Mouse (Mus musculus) CH12.LX (cell line): ENCODE measurements at regions not wholly inside any gene's neighbourhood (a gene's known extent, or its start where the extent isn't known, plus 50 kb on each side); places are given as distances from the start of the nearest gene placed in this dataset.

Source experiments
- DNase-seq: peaks from one replicate; pipeline ENCODE4 v3.0.0-alpha.2; 2013; ENCODE audit errors: extremely low read depth
- H3K27ac ChIP-seq: 2 replicates; pipeline ENCODE4 v1.5.1; 2012; ENCODE audit warnings: low read depth, mild to moderate bottlenecking, control low read depth, moderate library complexity; ENCODE audit not compliant: insufficient read depth
- H3K27me3 ChIP-seq: replicated peaks from 2 replicates; pipeline ENCODE3; 2012; ENCODE audit warnings: inconsistent platforms
- H3K36me3 ChIP-seq, 2 experiments: replicated peaks in 1 of 2; 2 replicates each; pipeline versions ENCODE3 to v1.6.1; 2012; ENCODE audit warnings: inconsistent platforms in 1 of 2, low read length in 1 of 2, mild to moderate bottlenecking in 1 of 2, mixed read lengths in 1 of 2, moderate library complexity in 1 of 2; ENCODE audit not compliant: control insufficient read depth in 1 of 2, insufficient read depth in 1 of 2
- H3K4me1 ChIP-seq, 2 experiments: 2 replicates each; pipeline ENCODE4 v1.6.1; 2012; ENCODE audit warnings: inconsistent platforms in 1 of 2, moderate library complexity in 1 of 2; ENCODE audit not compliant: insufficient read depth in 2 of 2, control insufficient read depth in 1 of 2
- H3K4me2 ChIP-seq: 2 replicates; pipeline ENCODE4 v1.6.1; 2012; ENCODE audit warnings: low read depth, mild to moderate bottlenecking, control low read depth; ENCODE audit not compliant: poor library complexity, insufficient read depth, severe bottlenecking
- H3K4me3 ChIP-seq, 3 experiments: fragments of 150-350 bp in 1 of 3; sonication (generic) in 1 of 3; replicated peaks in 1 of 3; 2 replicates each; pipeline versions ENCODE3 to v1.5.1; 2011 to 2012; ENCODE audit warnings: low read depth in 2 of 3, low read length in 2 of 3, mild to moderate bottlenecking in 2 of 3, moderate library complexity in 2 of 3, control low read depth in 1 of 3, improper control_type of control experiment in 1 of 3, inconsistent platforms in 1 of 3, mixed read lengths in 1 of 3; ENCODE audit not compliant: poor library complexity in 1 of 3
- H3K79me2 ChIP-seq: replicated peaks from 2 replicates; pipeline ENCODE4 v1.6.1; 2012; ENCODE audit warnings: mild to moderate bottlenecking, moderate library complexity; ENCODE audit not compliant: control insufficient read depth, poor library complexity, insufficient read depth, severe bottlenecking; ENCODE audit errors: extremely low read depth
- H3K9ac ChIP-seq: 2 replicates; pipeline ENCODE4 v1.6.1; 2012; ENCODE audit warnings: low read depth, mild to moderate bottlenecking, control low read depth, moderate library complexity; ENCODE audit not compliant: insufficient read depth
- H3K9me3 ChIP-seq: replicated peaks from 2 replicates; pipeline ENCODE3; 2012; ENCODE audit warnings: low read length, inconsistent platforms, mixed read lengths
- BHLHE40 ChIP-seq: IDR thresholded peaks from 2 replicates; pipeline ENCODE4 v1.6.1; 2011; ENCODE audit warnings: mild to moderate bottlenecking, low read depth, low read length, improper control_type of control experiment
- CHD1 ChIP-seq: IDR thresholded peaks from 2 replicates; pipeline ENCODE4 v1.6.1; 2012; ENCODE audit warnings: low read depth, low read length, improper control_type of control experiment, inconsistent platforms
- CHD2 ChIP-seq: IDR thresholded peaks from 2 replicates; pipeline ENCODE4 v1.6.1; 2011; ENCODE audit warnings: low read length, improper control_type of control experiment
- CTCF ChIP-seq, 2 experiments: IDR thresholded peaks in 1 of 2; conservative IDR thresholded peaks in 1 of 2; 2 replicates each; pipeline ENCODE4 v1.5.1; 2011 to 2012; ENCODE audit warnings: low read depth in 2 of 2, low read length in 2 of 2, improper control_type of control experiment in 1 of 2, inconsistent platforms in 1 of 2, mild to moderate bottlenecking in 1 of 2, moderate library complexity in 1 of 2
- ELF1 ChIP-seq: IDR thresholded peaks from 2 replicates; pipeline ENCODE4 v1.6.1; 2014; ENCODE audit warnings: low read depth, mild to moderate bottlenecking, inconsistent platforms, low read length, improper control_type of control experiment
- EP300 ChIP-seq: IDR thresholded peaks from 2 replicates; pipeline ENCODE4 v1.6.1; 2011; ENCODE audit warnings: low read length, improper control_type of control experiment
- ETS1 ChIP-seq: conservative IDR thresholded peaks from 2 replicates; pipeline ENCODE4 v1.6.1; 2012; ENCODE audit warnings: low read depth, mild to moderate bottlenecking, inconsistent platforms, low read length, improper control_type of control experiment, moderate library complexity
- GABPA ChIP-seq: IDR thresholded peaks from 2 replicates; pipeline ENCODE4 v1.6.1; 2012; ENCODE audit warnings: low read depth, low read length, improper control_type of control experiment, inconsistent platforms; ENCODE audit not compliant: insufficient replicate concordance
- HCFC1 ChIP-seq: IDR thresholded peaks from 2 replicates; pipeline ENCODE4 v1.6.1; 2012; ENCODE audit warnings: low read depth, mild to moderate bottlenecking, inconsistent platforms, low read length, improper control_type of control experiment
- MAX ChIP-seq: IDR thresholded peaks from 2 replicates; pipeline ENCODE4 v1.6.1; 2011; ENCODE audit warnings: low read length, improper control_type of control experiment
- MAZ ChIP-seq: IDR thresholded peaks from 2 replicates; pipeline ENCODE4 v1.6.1; 2012; ENCODE audit warnings: low read depth, mild to moderate bottlenecking, inconsistent platforms, low read length, improper control_type of control experiment, moderate library complexity
- MXI1 ChIP-seq: IDR thresholded peaks from 2 replicates; pipeline ENCODE4 v1.6.1; 2011; ENCODE audit warnings: mild to moderate bottlenecking, low read depth, low read length, improper control_type of control experiment
- NELFE ChIP-seq: IDR thresholded peaks from 2 replicates; pipeline ENCODE4 v1.6.1; 2011; ENCODE audit warnings: low read depth, low read length, improper control_type of control experiment
- NRF1 ChIP-seq: IDR thresholded peaks from 2 replicates; pipeline ENCODE4 v1.6.1; 2014; ENCODE audit warnings: low read depth, mild to moderate bottlenecking, inconsistent platforms, low read length, improper control_type of control experiment, moderate library complexity
- POLR2A ChIP-seq: IDR thresholded peaks from 2 replicates; pipeline ENCODE4 v1.6.1; 2011; ENCODE audit warnings: low read depth, mild to moderate bottlenecking, improper control_type of control experiment, low read length
- RCOR1 ChIP-seq: conservative IDR thresholded peaks from 2 replicates; pipeline ENCODE4 v1.6.1; 2012; ENCODE audit warnings: low read depth, mild to moderate bottlenecking, inconsistent platforms, low read length, improper control_type of control experiment
- SIN3A ChIP-seq: IDR thresholded peaks from 2 replicates; pipeline ENCODE4 v1.6.1; 2012; ENCODE audit warnings: low read length, improper control_type of control experiment, inconsistent platforms
- SMC3 ChIP-seq: IDR thresholded peaks from 2 replicates; pipeline ENCODE4 v1.6.1; 2011; ENCODE audit warnings: low read depth, low read length, improper control_type of control experiment
- TBP ChIP-seq: conservative IDR thresholded peaks from 2 replicates; pipeline ENCODE4 v1.6.1; 2011; ENCODE audit warnings: low read depth, low read length, improper control_type of control experiment
- TCF12 ChIP-seq: IDR thresholded peaks from 2 replicates; pipeline ENCODE4 v1.6.1; 2014; ENCODE audit warnings: low read depth, mild to moderate bottlenecking, inconsistent platforms, low read length, improper control_type of control experiment
- UBTF ChIP-seq: IDR thresholded peaks from 2 replicates; pipeline ENCODE4 v1.6.1; 2012; ENCODE audit warnings: low read depth, mild to moderate bottlenecking, inconsistent platforms, low read length, improper control_type of control experiment, moderate library complexity
- USF2 ChIP-seq: conservative IDR thresholded peaks from 2 replicates; pipeline ENCODE4 v1.6.1; 2011; ENCODE audit warnings: low read depth, low read length, improper control_type of control experiment
- ZC3H11A ChIP-seq: IDR thresholded peaks from 2 replicates; pipeline ENCODE4 v1.6.1; 2012; ENCODE audit warnings: low read depth, mild to moderate bottlenecking, inconsistent platforms, low read length, improper control_type of control experiment
- ZKSCAN1 ChIP-seq: IDR thresholded peaks from 2 replicates; pipeline ENCODE4 v1.6.1; 2012; ENCODE audit warnings: low read depth, inconsistent platforms, low read length, improper control_type of control experiment, borderline replicate concordance
- ZMIZ1 ChIP-seq: IDR thresholded peaks from 2 replicates; pipeline ENCODE4 v1.6.1; 2012; ENCODE audit warnings: low read depth, mild to moderate bottlenecking, inconsistent platforms, low read length, improper control_type of control experiment
- ZNF384 ChIP-seq: IDR thresholded peaks from 2 replicates; pipeline ENCODE4 v1.6.1; 2012; ENCODE audit warnings: low read depth, low read length, improper control_type of control experiment, inconsistent platforms
- dilution Hi-C: fragments of 300-500 bp; cut with MboI; formaldehyde crosslinking; loops from 2 replicates; pipeline ENCODE4 v1.14.3; 2020; ENCODE audit warnings: low sequenced_read_pairs; ENCODE audit not compliant: extremely low pct_unique_long_range_greater_than_20kb, extremely low pct_ligation_motif_present
- in situ Hi-C: fragments of 300-500 bp; cut with MboI; formaldehyde crosslinking; loops from 3 replicates; pipeline ENCODE4 v1.14.3; 2019; ENCODE audit warnings: low sequenced_read_pairs, low pct_ligation_motif_present, low pct_unique_long_range_greater_than_20kb, mixed read lengths

DNA sequence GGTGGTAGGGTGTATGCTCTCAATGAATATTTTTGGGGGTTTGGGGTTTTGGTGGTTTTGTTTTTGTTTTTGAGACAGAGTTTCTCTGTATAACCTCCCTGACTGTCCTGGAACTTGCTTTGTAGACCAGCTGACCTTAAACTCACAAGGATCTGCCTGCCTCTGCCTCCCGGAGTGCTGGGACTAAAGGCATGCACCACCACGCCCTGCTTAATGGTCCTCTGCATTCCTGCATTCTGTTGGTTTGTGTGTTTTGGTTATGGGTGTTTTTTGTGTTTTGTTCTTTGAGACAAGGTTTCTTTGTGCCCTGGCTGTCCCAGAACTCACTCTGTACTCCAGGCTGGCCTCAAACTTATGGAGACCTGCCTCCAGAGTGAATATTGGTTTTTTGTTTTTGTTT is 143.6 kb upstream of the Cited2 start:
- H3K9ac ChIP-seq, result no peak overlapping the region
- H3K4me2 ChIP-seq, result no peak overlapping the region
- H3K79me2 ChIP-seq, result no peaks in the 10 kb centered on the region
- peaks cover 13 to 34% of the 10 kb centered on the region in 2 experiments for H3K4me1 ChIP-seq
- in situ Hi-C loops, result no loop called here
- no peaks in the 10 kb centered on the region for H3K27me3 ChIP-seq
- H3K27ac ChIP-seq, result no peak overlapping the region
- TF ChIP-seq CHD2, result no peak
- TF ChIP-seq NELFE, result no peak
- TF ChIP-seq ZMIZ1, result no peak
- no peak for TF ChIP-seq RCOR1
- TF ChIP-seq SIN3A, result no peak
- no peak for TF ChIP-seq USF2
- TF ChIP-seq ZC3H11A, result no peak
- no peak for TF ChIP-seq GABPA
- no peak for TF ChIP-seq ZKSCAN1
- no peak for TF ChIP-seq ETS1
- no peak for TF ChIP-seq POLR2A
- no peak for TF ChIP-seq MAX
- no peak for TF ChIP-seq BHLHE40
- TF ChIP-seq CHD1, result no peak
- no peak for TF ChIP-seq MAZ
- no peaks in the 10 kb centered on the region for H3K9me3 ChIP-seq
- no peak overlapping the region for H3K4me3 ChIP-seq
- H3K36me3 ChIP-seq, result no peaks in the 10 kb centered on the region
- DNase-seq, result no peak
- dilution Hi-C loops, result no loop called here

DNA sequence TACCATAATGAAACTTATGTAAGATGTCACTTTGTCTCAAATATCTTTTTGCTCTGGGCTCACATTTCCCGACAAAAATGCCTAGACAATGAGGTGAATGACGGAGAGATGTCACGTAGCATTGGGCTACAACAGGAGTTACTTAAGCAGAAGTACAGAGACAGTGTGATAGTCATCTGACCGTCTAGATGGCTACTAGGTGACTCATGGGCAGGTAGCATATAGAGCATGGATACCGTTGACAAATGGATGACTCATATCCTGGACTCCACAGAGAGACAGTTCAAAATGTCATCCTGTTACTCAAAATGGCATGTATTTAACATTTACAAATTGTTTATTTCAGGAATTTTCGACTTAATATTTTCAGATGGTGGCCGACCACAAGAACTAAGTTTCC is 138.2 kb upstream of the Cited2 start:
- dilution Hi-C loops (no loop called here), in situ Hi-C loops (no loop called here)
- Histone ChIP-seq H3K79me2 (no peaks in the 10 kb centered on the region), H3K4me2 (no peak overlapping the region), H3K27ac (no peak overlapping the region), H3K27me3 (no peaks in the 10 kb centered on the region), H3K36me3 (no peaks in the 10 kb centered on the region), H3K9ac (no peak overlapping the region), H3K4me1 (peaks cover 16 to 23% of the 10 kb centered on the region in 2 experiments), H3K4me3 (no peak overlapping the region), H3K9me3 (no peaks in the 10 kb centered on the region)
- no peak for TF ChIP-seq BHLHE40
- DNase-seq, result no peak

DNA sequence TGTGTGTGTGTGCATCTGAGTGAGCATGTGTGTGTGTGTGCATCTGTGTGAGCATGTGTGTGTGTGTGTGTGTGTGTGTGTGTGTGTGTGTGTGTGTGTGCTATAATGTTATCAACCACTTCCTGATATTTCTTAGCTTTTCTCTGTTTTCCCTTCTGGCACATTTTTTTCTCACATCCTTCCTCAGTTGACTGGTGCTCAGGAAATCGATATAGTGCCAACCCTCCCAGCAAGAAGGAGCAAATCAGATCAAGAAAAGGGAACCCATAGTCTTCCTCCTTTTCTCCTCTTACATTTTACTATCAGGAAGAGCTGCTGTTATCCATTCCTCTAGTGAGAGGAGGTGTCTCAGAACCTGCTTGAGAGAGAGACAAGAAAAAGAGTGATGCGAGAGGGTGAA is 136.1 kb upstream of the Cited2 start:
- Histone ChIP-seq H3K27ac (no peak overlapping the region), H3K36me3 (no peaks in the 10 kb centered on the region), H3K4me2 (no peak overlapping the region), H3K9me3 (no peaks in the 10 kb centered on the region), H3K9ac (no peak overlapping the region), H3K27me3 (no peaks in the 10 kb centered on the region), H3K4me1 (peaks cover 18 to 25% of the 10 kb centered on the region in 2 experiments), H3K4me3 (no peak overlapping the region), H3K79me2 (no peaks in the 10 kb centered on the region)
- TF ChIP-seq NRF1 (no peak), UBTF (no peak), POLR2A (no peak), TBP (no peak), SMC3 (no peak), MXI1 (no peak), HCFC1 (no peak), USF2 (no peak), EP300 (no peak), ETS1 (no peak), ELF1 (no peak), TCF12 (no peak), RCOR1 (no peak), ZNF384 (no peak), CTCF (conservative IDR thresholded peaks at IDR 0.05 in 1 of 2, IDR thresholded peaks at IDR 0.05 in 1 of 2; ENCODE audit: low read depth in 2 of 2, low read length in 2 of 2) (no peak)
- DNase-seq, result no peak
- in situ Hi-C loops (no loop called here), dilution Hi-C loops (no loop called here)
